Mouse (Mus musculus): ENCODE data around the gene Irf3. TPM values are rescaled to one million over a fixed set of nuclear protein-coding genes. Genes with fewer than 3 reads are reported as not detected.

Gene Irf3
- polyA plus RNA-seq, 1 experiment from 2014 or later = 61.9 TPM

GRCm38 (mm10) chr7:45046853-45047350 lies 49.5 kb downstream of the Irf3 start:
- H3K4me1 ChIP-seq = peaks cover 25% of the 10 kb centered on the region
- H3K4me2 ChIP-seq = no peak overlapping the region
- ATAC-seq (replicated peaks) = no peak
- peaks cover 66% of the 10 kb centered on the region for H3K36me3 ChIP-seq (replicated peaks)
- no peak overlapping the region for H3K27ac ChIP-seq
- no peak overlapping the region for H3K9ac ChIP-seq
- WGBS = 95% methylated on average over 26 of the region's 26 CpGs
- H3K4me3 ChIP-seq = no peak overlapping the region
- no peaks in the 10 kb centered on the region for H3K27me3 ChIP-seq (replicated peaks)
- H3K9me3 ChIP-seq = no peaks in the 10 kb centered on the region

DNA sequence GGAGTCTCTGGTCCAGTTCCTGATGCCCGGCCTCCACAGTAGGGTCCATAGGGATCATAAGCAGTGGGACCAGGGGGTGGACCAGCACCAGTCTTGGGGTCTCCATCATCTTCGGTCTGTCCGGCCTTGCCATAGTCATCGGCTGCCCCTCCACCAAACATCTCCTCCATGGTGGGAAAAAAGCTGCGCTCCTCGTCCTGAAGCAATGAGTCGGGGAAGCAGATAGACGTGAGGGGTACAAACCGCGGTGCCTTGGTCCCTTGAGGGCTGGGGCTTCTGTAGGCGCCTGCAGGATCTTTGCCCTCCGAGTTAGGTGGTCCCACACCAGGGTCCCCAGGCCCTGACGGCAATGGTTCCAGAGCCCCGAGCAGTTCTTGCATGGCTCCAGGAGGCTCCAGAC lies 50.0 kb downstream of the Irf3 start:
- WGBS = 95% methylated on average over 14 of the region's 14 CpGs
- ATAC-seq (replicated peaks) = no peak

GRCm38 (mm10) chr7:45048001-45048890 lies 50.8 kb downstream of the Irf3 start:
- H3K36me3 ChIP-seq (replicated peaks) = peaks cover 53% of the 10 kb centered on the region
- no peak overlapping the region for H3K4me3 ChIP-seq
- peaks cover 26% of the 10 kb centered on the region for H3K4me1 ChIP-seq
- no peak overlapping the region for H3K27ac ChIP-seq
- H3K9me3 ChIP-seq = no peaks in the 10 kb centered on the region
- no peaks in the 10 kb centered on the region for H3K27me3 ChIP-seq (replicated peaks)
- ATAC-seq (replicated peaks) = no peak
- no peak overlapping the region for H3K4me2 ChIP-seq
- H3K9ac ChIP-seq = no peak overlapping the region
- 91% methylated on average over 37 of the region's 38 CpGs for WGBS

More for the DNA sequence above, 50.0 kb downstream of the Irf3 start:
- H3K9me3 ChIP-seq = no peaks in the 10 kb centered on the region
- H3K4me2 ChIP-seq = no peak overlapping the region
- H3K4me1 ChIP-seq = peaks cover 26% of the 10 kb centered on the region
- H3K27me3 ChIP-seq (replicated peaks) = no peaks in the 10 kb centered on the region
- no peak overlapping the region for H3K27ac ChIP-seq
- H3K9ac ChIP-seq = no peak overlapping the region
- no peak overlapping the region for H3K4me3 ChIP-seq
- peaks cover 61% of the 10 kb centered on the region for H3K36me3 ChIP-seq (replicated peaks)

DNA sequence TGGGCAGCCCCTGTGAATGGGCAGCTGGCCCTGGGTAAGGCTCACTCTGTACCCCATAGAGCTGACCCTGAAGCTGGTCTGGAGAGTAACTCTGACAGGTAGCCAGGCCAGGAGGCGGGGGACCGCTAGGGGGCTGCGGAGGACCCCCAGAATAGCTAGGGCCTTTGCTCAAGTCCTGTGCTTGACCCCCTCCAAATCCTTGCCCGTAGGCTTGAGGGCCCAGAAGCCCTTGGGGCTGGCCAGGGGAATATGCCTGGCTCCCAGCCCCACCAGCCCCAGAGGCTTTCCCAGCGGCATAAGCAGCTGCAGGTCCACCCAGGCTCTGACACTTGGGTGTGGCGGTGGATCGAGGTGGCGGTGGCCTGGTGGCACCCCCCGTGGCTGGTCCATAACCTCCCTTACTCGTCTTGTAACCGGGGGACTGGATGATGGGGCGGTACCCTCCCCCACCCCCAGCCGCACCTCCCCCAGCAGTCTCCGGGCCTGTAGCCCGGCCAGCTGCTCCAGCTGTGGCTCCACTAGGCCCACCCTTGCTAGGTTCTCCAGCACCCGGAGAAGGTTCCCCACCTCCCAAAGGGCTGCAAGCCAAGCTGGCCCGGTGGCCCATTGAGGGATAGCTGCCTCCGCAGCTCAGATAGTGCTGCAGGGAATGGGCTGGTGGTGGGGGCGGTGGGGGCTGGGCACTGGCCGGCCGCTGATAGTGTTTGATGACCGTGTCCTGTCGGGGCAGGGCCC lies 51.6 kb downstream of the Irf3 start:
- peaks cover 47% of the 10 kb centered on the region for H3K36me3 ChIP-seq (replicated peaks)

DNA sequence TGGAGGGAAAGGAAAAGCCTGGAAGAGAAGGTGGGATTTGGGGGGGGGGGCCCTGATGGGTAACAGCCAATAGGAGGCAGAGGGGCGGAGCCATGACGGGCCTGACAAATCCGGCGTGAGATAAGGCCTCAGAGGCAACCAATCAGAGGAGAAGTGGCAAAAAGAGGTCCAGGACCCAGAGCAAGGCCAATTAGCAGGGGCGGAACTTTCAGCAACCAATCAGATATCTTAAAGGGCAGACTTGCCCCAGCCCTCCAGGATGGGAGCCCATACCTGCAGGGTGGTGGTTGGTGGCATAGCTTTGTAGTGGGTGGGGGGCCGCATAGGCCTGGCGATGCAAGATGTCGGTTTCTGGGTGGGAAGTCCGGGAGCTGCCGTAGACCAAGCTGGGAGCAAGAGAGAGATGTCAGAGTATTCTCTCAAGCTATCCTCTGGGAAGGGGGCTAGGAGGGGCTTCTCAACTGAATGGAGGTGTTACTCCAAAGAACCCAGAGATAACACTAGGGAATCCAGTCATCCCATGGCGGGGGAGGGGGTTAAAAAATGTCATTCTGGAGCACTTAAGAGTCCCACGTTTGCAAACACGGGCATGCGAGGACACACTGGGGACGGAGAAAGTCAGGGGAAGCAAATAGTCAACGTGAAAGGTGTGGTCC lies 53.6 kb downstream of the Irf3 start:
- H3K4me3 ChIP-seq = peak overlapping the region; percentile 67
- WGBS = 1% methylated on average over 16 of the region's 16 CpGs

More for the DNA sequence above, 51.6 kb downstream of the Irf3 start:
- Histone ChIP-seq H3K4me1 (peaks cover 31% of the 10 kb centered on the region), H3K27me3 (replicated peaks) (no peaks in the 10 kb centered on the region), H3K4me2 (no peak overlapping the region), H3K9me3 (no peaks in the 10 kb centered on the region), H3K27ac (no peak overlapping the region), H3K9ac (no peak overlapping the region), H3K4me3 (no peak overlapping the region)
- 93% methylated on average over 23 of the region's 23 CpGs for WGBS
- ATAC-seq (replicated peaks) = no peak

GRCm38 (mm10) chr7:45051601-45051974 lies 54.1 kb downstream of the Irf3 start:
- H3K27me3 ChIP-seq (replicated peaks) = no peaks in the 10 kb centered on the region
- peaks cover 26% of the 10 kb centered on the region for H3K36me3 ChIP-seq (replicated peaks)
- no peaks in the 10 kb centered on the region for H3K9me3 ChIP-seq
- ATAC-seq (replicated peaks) = no peak
- H3K4me1 ChIP-seq = peaks cover 31% of the 10 kb centered on the region
- H3K9ac ChIP-seq = peak overlapping the region; percentile 81
- H3K27ac ChIP-seq = peak overlapping the region; percentile 99
- peak overlapping the region; percentile 67 for H3K4me3 ChIP-seq
- WGBS = 3% methylated on average over 13 of the region's 13 CpGs
- peak overlapping the region; percentile 95 for H3K4me2 ChIP-seq

More for the DNA sequence above, 53.6 kb downstream of the Irf3 start:
- Histone ChIP-seq H3K9ac (peak overlapping the region; percentile 81), H3K27me3 (replicated peaks) (no peaks in the 10 kb centered on the region), H3K4me1 (peaks cover 31% of the 10 kb centered on the region), H3K9me3 (no peaks in the 10 kb centered on the region), H3K27ac (peak overlapping the region; percentile 99), H3K4me2 (peak overlapping the region; percentile 95), H3K36me3 (replicated peaks) (peaks cover 32% of the 10 kb centered on the region)
- ATAC-seq (replicated peaks) = peak; percentile 60

Small RNAs within 50 kb of the gene (microRNA-seq; reads per million reads assigned to microRNA genes)
- gene Mir7054 = 0.74 reads per million

Other genes starting within 250 kb of the Irf3 start
- 28.4 and 29.7 TPM in 2 replicates for gene Vrk3, start 249.2 kb upstream of the Irf3 start, polyA plus RNA-seq (2015; fragmentation: Nextera tagmentation; extraction: Ambion mirVana)
- gene Zfp473, start 246.6 kb upstream of the Irf3 start, polyA plus RNA-seq (2015; fragmentation: Nextera tagmentation; extraction: Ambion mirVana) = 1.4 and 1.5 TPM in 2 replicates
- gene Nup62, start 181.6 kb upstream of the Irf3 start, polyA plus RNA-seq (2015; fragmentation: Nextera tagmentation; extraction: Ambion mirVana) = 49.9 and 52.7 TPM in 2 replicates
- gene Il4i1, start 181.3 kb upstream of the Irf3 start, polyA plus RNA-seq (2015; fragmentation: Nextera tagmentation; extraction: Ambion mirVana) = 1.6 and 2.2 TPM in 2 replicates
- gene Atf5, start 181.0 kb upstream of the Irf3 start, polyA plus RNA-seq (2015; fragmentation: Nextera tagmentation; extraction: Ambion mirVana) = 2.8 and 3.9 TPM in 2 replicates
- 89.7 and 91.1 TPM in 2 replicates for gene Akt1s1, start 148.7 kb upstream of the Irf3 start, polyA plus RNA-seq (2015; fragmentation: Nextera tagmentation; extraction: Ambion mirVana)
- gene Tbc1d17, start 148.6 kb upstream of the Irf3 start, polyA plus RNA-seq (2015; fragmentation: Nextera tagmentation; extraction: Ambion mirVana) = 121 and 122 TPM in 2 replicates
- gene Pnkp, start 140.5 kb upstream of the Irf3 start, polyA plus RNA-seq (2015; fragmentation: Nextera tagmentation; extraction: Ambion mirVana) = 30.5 and 32.8 TPM in 2 replicates
- gene Ptov1, start 127.9 kb upstream of the Irf3 start, polyA plus RNA-seq (2015; fragmentation: Nextera tagmentation; extraction: Ambion mirVana) = 517 and 553 TPM in 2 replicates
- gene Med25, start 104.9 kb upstream of the Irf3 start, polyA plus RNA-seq (2015; fragmentation: Nextera tagmentation; extraction: Ambion mirVana) = 179 TPM in 2 replicates
- 20.3 and 22.9 TPM in 2 replicates for gene Fuz, start 101.6 kb upstream of the Irf3 start, polyA plus RNA-seq (2015; fragmentation: Nextera tagmentation; extraction: Ambion mirVana)
- 122 and 140 TPM in 2 replicates for gene Ap2a1, start 68.2 kb upstream of the Irf3 start, polyA plus RNA-seq (2015; fragmentation: Nextera tagmentation; extraction: Ambion mirVana)
- 0.11 and 0.21 TPM in 2 replicates for gene Tsks, start 54.4 kb upstream of the Irf3 start, polyA plus RNA-seq (2015; fragmentation: Nextera tagmentation; extraction: Ambion mirVana)
- gene Cpt1c, start 22.8 kb upstream of the Irf3 start, polyA plus RNA-seq (2015; fragmentation: Nextera tagmentation; extraction: Ambion mirVana) = 56.5 and 58.2 TPM in 2 replicates
- 697 and 717 TPM in 2 replicates for gene Prmt1, start 11.1 kb upstream of the Irf3 start, polyA plus RNA-seq (2015; fragmentation: Nextera tagmentation; extraction: Ambion mirVana)
- gene Bcl2l12, start 1.1 kb downstream of the Irf3 start, polyA plus RNA-seq (2015; fragmentation: Nextera tagmentation; extraction: Ambion mirVana) = 10.0 and 12.3 TPM in 2 replicates
- 54.5 and 56.7 TPM in 2 replicates for gene Scaf1, start 18.7 kb downstream of the Irf3 start, polyA plus RNA-seq (2015; fragmentation: Nextera tagmentation; extraction: Ambion mirVana)
- 12.5 and 15.2 TPM in 2 replicates for gene Rras, start 20.3 kb downstream of the Irf3 start, polyA plus RNA-seq (2015; fragmentation: Nextera tagmentation; extraction: Ambion mirVana)
- gene Prr12, start 55.2 kb downstream of the Irf3 start, polyA plus RNA-seq (2015; fragmentation: Nextera tagmentation; extraction: Ambion mirVana) = 16.2 and 18.1 TPM in 2 replicates
- gene Nosip, start 64.8 kb downstream of the Irf3 start, polyA plus RNA-seq (2015; fragmentation: Nextera tagmentation; extraction: Ambion mirVana) = 67.2 and 72.1 TPM in 2 replicates
- gene Prrg2, start 65.0 kb downstream of the Irf3 start, polyA plus RNA-seq (2015; fragmentation: Nextera tagmentation; extraction: Ambion mirVana) = 15.7 and 15.9 TPM in 2 replicates
- gene Rcn3, start 94.6 kb downstream of the Irf3 start, polyA plus RNA-seq (2015; fragmentation: Nextera tagmentation; extraction: Ambion mirVana) = 55.4 and 62.2 TPM in 2 replicates
- 32.0 and 36.8 TPM in 2 replicates for gene Fcgrt, start 106.2 kb downstream of the Irf3 start, polyA plus RNA-seq (2015; fragmentation: Nextera tagmentation; extraction: Ambion mirVana)
- 742 and 762 TPM in 2 replicates for gene Rps11, start 126.8 kb downstream of the Irf3 start, polyA plus RNA-seq (2015; fragmentation: Nextera tagmentation; extraction: Ambion mirVana)
- gene Rpl13a, start 131.1 kb downstream of the Irf3 start, polyA plus RNA-seq (2015; fragmentation: Nextera tagmentation; extraction: Ambion mirVana) = 582 and 606 TPM in 2 replicates
- not detected in 2 replicates for gene Gm45713, start 138.6 kb downstream of the Irf3 start, polyA plus RNA-seq (2015; fragmentation: Nextera tagmentation; extraction: Ambion mirVana)
- gene Flt3l, start 138.8 kb downstream of the Irf3 start, polyA plus RNA-seq (2015; fragmentation: Nextera tagmentation; extraction: Ambion mirVana) = 2.1 and 2.3 TPM in 2 replicates
- 87.1 and 90.0 TPM in 2 replicates for gene Pih1d1, start 156.7 kb downstream of the Irf3 start, polyA plus RNA-seq (2015; fragmentation: Nextera tagmentation; extraction: Ambion mirVana)
- 16.1 and 19.8 TPM in 2 replicates for gene Aldh16a1, start 156.9 kb downstream of the Irf3 start, polyA plus RNA-seq (2015; fragmentation: Nextera tagmentation; extraction: Ambion mirVana)
- 0.59 and 1.0 TPM in 2 replicates for gene Slc17a7, start 166.3 kb downstream of the Irf3 start, polyA plus RNA-seq (2015; fragmentation: Nextera tagmentation; extraction: Ambion mirVana)
- gene Gfy, start 181.9 kb downstream of the Irf3 start, polyA plus RNA-seq (2015; fragmentation: Nextera tagmentation; extraction: Ambion mirVana) = not detected in 2 replicates
- gene Pth2, start 183.3 kb downstream of the Irf3 start, polyA plus RNA-seq (2015; fragmentation: Nextera tagmentation; extraction: Ambion mirVana) = 0.68 and 0.93 TPM in 2 replicates
- 0.63 and 0.84 TPM in 2 replicates for gene Ccdc155, start 207.2 kb downstream of the Irf3 start, polyA plus RNA-seq (2015; fragmentation: Nextera tagmentation; extraction: Ambion mirVana)
- gene Dkkl1, start 214.5 kb downstream of the Irf3 start, polyA plus RNA-seq (2015; fragmentation: Nextera tagmentation; extraction: Ambion mirVana) = 4.0 and 5.8 TPM in 2 replicates
- gene Tead2, start 218.1 kb downstream of the Irf3 start, polyA plus RNA-seq (2015; fragmentation: Nextera tagmentation; extraction: Ambion mirVana) = 45.7 and 55.8 TPM in 2 replicates
- gene Cd37, start 241.5 kb downstream of the Irf3 start, polyA plus RNA-seq (2015; fragmentation: Nextera tagmentation; extraction: Ambion mirVana) = 1.3 and 1.7 TPM in 2 replicates
- 0.50 and 0.91 TPM in 2 replicates for gene Slc6a16, start 243.4 kb downstream of the Irf3 start, polyA plus RNA-seq (2015; fragmentation: Nextera tagmentation; extraction: Ambion mirVana)

All from midbrain, embryonic 15.5 days (tissue).